Mouse (Mus musculus): ENCODE data around the gene Cnksr2. TPM values are rescaled to one million over a fixed set of nuclear protein-coding genes. Genes with fewer than 3 reads are reported as not detected.

Gene Cnksr2
- polyA plus RNA-seq (2014; fragmentation: Illumina TruSeq; extraction: RNeasy Lipid Tissue Mini Kit (QIAGEN cat#74804)), result 2.1 TPM

GRCm38 (mm10) chrX:158043057-158043843 is at the start of gene Cnksr2:
Gene Cnksr2 (minus strand): TSS chrX:158043294.

GRCm38 (mm10) chrX:157818207-157818920 is 224.7 kb downstream of the Cnksr2 start, which contains the start of gene Klhl34:
Gene Klhl34 (plus strand): TSS chrX:157818435.

Other genes starting within 250 kb of the Cnksr2 start
- not detected for gene Klhl34, start 224.9 kb downstream of the Cnksr2 start, polyA plus RNA-seq (2014; fragmentation: Illumina TruSeq; extraction: RNeasy Lipid Tissue Mini Kit (QIAGEN cat#74804))

Measured in ovary, adult 10 weeks (tissue).